Mouse (Mus musculus) gastrocnemius, postnatal 10 days (tissue): ENCODE data around the gene Vrk1. TPM values are rescaled to one million over a fixed set of nuclear protein-coding genes. Genes with fewer than 3 reads are reported as not detected.

Experiments used
- DNase-seq: peaks from one replicate; pipeline ENCODE4 v3.0.0; 2021; ENCODE audit warnings: mixed read lengths
- total RNA-seq, 2 experiments: library from RNA; stranded (reverse); gene quantifications; 2 replicates each; pipeline ENCODE4 v1.2.3; 2021

Gene Vrk1
- total RNA-seq, 2 experiments from 2014 or later = 9.1 to 10.5 TPM

DNA sequence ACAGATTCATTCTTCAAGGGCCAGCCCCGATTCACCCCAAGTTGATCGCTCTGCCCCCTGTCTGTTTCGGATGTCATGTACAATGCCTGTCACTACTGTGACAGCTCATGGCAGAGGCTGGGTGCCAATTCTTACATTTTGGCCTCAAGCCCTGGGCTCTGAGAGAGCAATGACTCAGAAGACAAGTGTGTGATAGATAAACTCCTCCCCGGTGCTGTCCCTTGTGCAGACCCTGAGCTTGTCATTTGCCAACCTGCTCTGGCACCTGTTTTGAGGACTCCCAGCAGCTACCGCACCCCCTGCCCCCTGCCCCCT is 105.8 kb downstream of the Vrk1 start:
- no peak for DNase-seq

DNA sequence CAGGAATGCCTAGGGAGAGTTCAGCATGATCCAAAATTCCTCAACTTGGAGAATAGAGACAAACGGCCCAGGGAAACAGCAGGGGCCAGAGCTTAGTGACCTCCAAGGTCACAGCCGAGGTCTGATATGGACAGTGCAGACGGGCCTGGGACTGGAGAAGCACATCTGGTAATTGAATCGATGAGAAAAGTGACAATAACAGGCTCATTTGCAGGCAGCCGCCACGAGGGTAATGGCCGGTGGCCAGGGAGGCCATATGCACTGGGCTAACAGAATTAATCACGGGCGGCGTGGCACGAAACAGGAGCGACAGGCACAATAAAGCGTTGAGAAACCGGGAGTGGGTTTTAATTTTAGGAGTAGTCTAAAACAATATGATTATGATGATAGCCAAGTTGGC is 113.2 kb downstream of the Vrk1 start:
- DNase-seq = no peak

GRCm38 (mm10) chr12:106124581-106124980 is 114.6 kb downstream of the Vrk1 start:
- DNase-seq = no peak

Other genes with a start within 250 kb of the Vrk1 start
- gene Papola, start 225.5 kb upstream of the Vrk1 start, total RNA-seq = 10 to 100 TPM; 87.5 to 97.4 TPM